Mouse (Mus musculus): Measurements from ENCODE around the gene Olfr599. TPM values are rescaled to one million over a fixed set of nuclear protein-coding genes. Genes with fewer than 3 reads are reported as not detected.
"Not testable (repeated sequence)": the region's sequence is repeated elsewhere in the genome, so short reads cannot be mapped to it uniquely, and the experiment has no call there.

Gene Olfr599
- not detected for total RNA-seq (2021)
- long read RNA-seq, experiment 1 = 0 reads
- long read RNA-seq, experiment 2 = 0 reads

DNA sequence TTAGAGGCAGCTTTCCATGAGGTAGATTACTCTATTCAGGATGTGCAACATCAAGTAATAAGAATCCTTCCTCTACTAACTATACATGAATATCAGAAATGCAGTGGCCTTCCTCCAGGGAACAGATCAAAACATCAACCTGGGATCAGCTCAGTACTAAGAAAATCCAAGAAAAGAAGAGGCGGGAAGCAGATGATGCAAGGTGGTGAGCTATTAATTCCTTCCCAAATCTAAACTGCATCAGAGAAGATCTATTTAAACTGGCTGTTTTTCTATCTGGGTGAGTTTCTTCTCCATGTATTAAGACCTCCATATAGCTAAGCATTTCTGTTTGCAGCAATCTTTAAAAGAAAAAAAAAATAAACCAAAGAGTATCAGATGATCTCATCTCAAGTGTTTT, at the start of gene Olfr599:
Gene Olfr599, plus strand, starts transcription at position 301 of the 400 bp plus-strand sequence.
- DNase-seq = no peak

- DNase-seq = not testable (repeated sequence)
Measured at GRCm38 (mm10) chr7:103305348-103305747, 30.4 kb upstream of the Olfr599 start, which contains the start of gene Olfr596. TSS of gene Olfr596 (plus strand) at chr7:103305648.

GRCm38 (mm10) chr7:103316015-103316414, 19.7 kb upstream of the Olfr599 start, which contains the start of gene Olfr597:
TSS of gene Olfr597 (plus strand) at chr7:103316315.
- DNase-seq = not testable (repeated sequence)

DNA sequence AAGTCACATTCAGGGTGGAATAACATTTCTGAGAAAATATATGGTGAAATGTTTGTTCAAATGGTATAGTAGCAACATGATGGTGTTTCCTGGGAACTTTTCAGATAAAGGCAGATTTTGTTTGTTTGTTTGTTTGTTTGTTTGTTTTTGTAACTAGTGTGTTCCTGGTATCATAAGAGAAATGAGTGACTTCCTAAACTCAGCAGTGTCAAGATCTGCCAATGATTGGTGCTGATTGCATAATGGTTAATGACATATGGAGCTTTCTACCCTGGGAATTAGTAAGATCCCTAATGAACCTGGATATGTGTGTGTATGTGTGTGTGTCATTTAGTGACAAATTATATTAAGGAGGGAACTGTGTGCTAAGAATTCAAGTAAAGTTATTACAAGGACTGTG, 12.4 kb upstream of the Olfr599 start, which contains the start of gene Olfr598:
Gene Olfr598, plus strand, starts transcription at position 301 of the 400 bp plus-strand sequence.
- no peak for DNase-seq

- no peak for DNase-seq
Measured at GRCm38 (mm10) chr7:103349569-103349968, 13.9 kb downstream of the Olfr599 start, which contains the start of gene Olfr600. TSS of gene Olfr600 (minus strand) at chr7:103349669.

- DNase-seq = no peak
Measured at GRCm38 (mm10) chr7:103362555-103362954, 26.8 kb downstream of the Olfr599 start, which contains the start of gene Olfr601. TSS of gene Olfr601 (minus strand) at chr7:103362655.

DNA sequence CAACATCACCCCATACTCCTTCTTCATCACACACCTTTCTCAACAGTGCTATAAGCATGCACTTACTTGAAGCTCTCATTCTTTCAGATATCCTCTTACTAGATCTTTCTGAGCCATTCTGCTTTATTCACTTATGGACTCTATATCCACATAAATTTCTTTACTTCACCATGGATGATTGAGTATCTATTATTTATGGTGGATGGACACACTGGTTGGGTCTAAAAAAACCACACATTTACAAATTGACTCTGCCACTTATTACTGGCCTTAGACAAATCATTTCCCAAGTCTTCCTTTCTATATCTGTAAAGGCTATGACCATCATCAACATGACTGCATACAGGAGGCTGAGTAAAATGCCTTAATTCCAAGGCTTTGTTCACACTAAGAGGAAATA, 50.4 kb downstream of the Olfr599 start, which contains the start of gene Olfr603:
Gene Olfr603, minus strand, starts transcription at position 101 of the 400 bp plus-strand sequence.
- DNase-seq = no peak

Other genes with a start within 250 kb of the Olfr599 start
- not detected for gene Olfr585, start 238.2 kb upstream of the Olfr599 start, total RNA-seq (2021)
- not detected for gene Olfr586, start 210.3 kb upstream of the Olfr599 start, total RNA-seq (2021)
- gene Olfr588-ps1, start 195.0 kb upstream of the Olfr599 start, total RNA-seq (2021) = not detected
- gene Olfr589, start 179.6 kb upstream of the Olfr599 start, total RNA-seq (2021) = not detected
- gene Olfr591, start 157.6 kb upstream of the Olfr599 start, total RNA-seq (2021) = not detected
- not detected for gene Olfr592, start 151.1 kb upstream of the Olfr599 start, total RNA-seq (2021)
- not detected for gene Olfr593, start 124.1 kb upstream of the Olfr599 start, total RNA-seq (2021)
- not detected for gene Olfr594, start 118.9 kb upstream of the Olfr599 start, total RNA-seq (2021)
- gene Usp17ld, start 83.4 kb upstream of the Olfr599 start, total RNA-seq (2021) = not detected
- gene Olfr596, start 30.3 kb upstream of the Olfr599 start, total RNA-seq (2021) = not detected
- gene Olfr597, start 19.6 kb upstream of the Olfr599 start, total RNA-seq (2021) = not detected
- not detected for gene Olfr598, start 12.3 kb upstream of the Olfr599 start, total RNA-seq (2021)
- gene Olfr600, start 13.8 kb downstream of the Olfr599 start, total RNA-seq (2021) = not detected
- gene Olfr601, start 26.7 kb downstream of the Olfr599 start, total RNA-seq (2021) = not detected
- not detected for gene Olfr603, start 50.3 kb downstream of the Olfr599 start, total RNA-seq (2021)
- gene Usp17lc, start 79.2 kb downstream of the Olfr599 start, total RNA-seq (2021) = not detected
- not detected for gene Olfr605, start 109.5 kb downstream of the Olfr599 start, total RNA-seq (2021)
- not detected for gene Olfr606, start 113.1 kb downstream of the Olfr599 start, total RNA-seq (2021)
- not detected for gene Olfr607, start 128.2 kb downstream of the Olfr599 start, total RNA-seq (2021)
- gene Olfr608, start 134.0 kb downstream of the Olfr599 start, total RNA-seq (2021) = not detected
- gene Olfr609, start 162.1 kb downstream of the Olfr599 start, total RNA-seq (2021) = not detected
- not detected for gene Olfr610, start 176.2 kb downstream of the Olfr599 start, total RNA-seq (2021)
- not detected for gene Olfr611, start 184.9 kb downstream of the Olfr599 start, total RNA-seq (2021)
- gene Olfr612, start 206.8 kb downstream of the Olfr599 start, total RNA-seq (2021) = not detected
- gene Olfr613, start 212.2 kb downstream of the Olfr599 start, total RNA-seq (2021) = not detected
- not detected for gene Olfr615, start 220.2 kb downstream of the Olfr599 start, total RNA-seq (2021)
- not detected for gene Olfr616, start 233.2 kb downstream of the Olfr599 start, total RNA-seq (2021)
- not detected for gene Olfr617, start 237.1 kb downstream of the Olfr599 start, total RNA-seq (2021)